Mouse (Mus musculus) CH12.LX (cell line): ENCODE measurements around the gene Myo19.

Experiments
- CHD2 ChIP-seq: IDR thresholded peaks from 2 replicates; pipeline ENCODE4 v1.6.1; 2011; ENCODE audit warnings: low read length, improper control_type of control experiment
- CTCF ChIP-seq, 2 experiments: IDR thresholded peaks in 1 of 2; conservative IDR thresholded peaks in 1 of 2; 2 replicates each; pipeline ENCODE4 v1.5.1; 2011 to 2012; ENCODE audit warnings: low read depth in 2 of 2, low read length in 2 of 2, improper control_type of control experiment in 1 of 2, inconsistent platforms in 1 of 2, mild to moderate bottlenecking in 1 of 2, moderate library complexity in 1 of 2
- ELF1 ChIP-seq: IDR thresholded peaks from 2 replicates; pipeline ENCODE4 v1.6.1; 2014; ENCODE audit warnings: low read depth, mild to moderate bottlenecking, inconsistent platforms, low read length, improper control_type of control experiment
- EP300 ChIP-seq: IDR thresholded peaks from 2 replicates; pipeline ENCODE4 v1.6.1; 2011; ENCODE audit warnings: low read length, improper control_type of control experiment
- IRF4 ChIP-seq: IDR thresholded peaks from 2 replicates; pipeline ENCODE4 v1.6.1; 2014; ENCODE audit warnings: low read depth, mild to moderate bottlenecking, inconsistent platforms, low read length, improper control_type of control experiment
- JUN ChIP-seq: IDR thresholded peaks from 2 replicates; pipeline ENCODE4 v1.6.1; 2011; ENCODE audit warnings: low read depth, mild to moderate bottlenecking, low read length, improper control_type of control experiment, moderate library complexity; ENCODE audit not compliant: insufficient read depth
- MAZ ChIP-seq: IDR thresholded peaks from 2 replicates; pipeline ENCODE4 v1.6.1; 2012; ENCODE audit warnings: low read depth, mild to moderate bottlenecking, inconsistent platforms, low read length, improper control_type of control experiment, moderate library complexity
- MXI1 ChIP-seq: IDR thresholded peaks from 2 replicates; pipeline ENCODE4 v1.6.1; 2011; ENCODE audit warnings: mild to moderate bottlenecking, low read depth, low read length, improper control_type of control experiment
- POLR2AphosphoS2 ChIP-seq: IDR thresholded peaks from 2 replicates; pipeline ENCODE4 v1.6.1; 2011; ENCODE audit warnings: low read depth, low read length, improper control_type of control experiment
- UBTF ChIP-seq: IDR thresholded peaks from 2 replicates; pipeline ENCODE4 v1.6.1; 2012; ENCODE audit warnings: low read depth, mild to moderate bottlenecking, inconsistent platforms, low read length, improper control_type of control experiment, moderate library complexity
- USF1 ChIP-seq: IDR thresholded peaks from 2 replicates; pipeline ENCODE4 v1.6.1; 2014; ENCODE audit warnings: low read depth, mild to moderate bottlenecking, inconsistent platforms, low read length, improper control_type of control experiment
- ZKSCAN1 ChIP-seq: IDR thresholded peaks from 2 replicates; pipeline ENCODE4 v1.6.1; 2012; ENCODE audit warnings: low read depth, inconsistent platforms, low read length, improper control_type of control experiment, borderline replicate concordance

DNA sequence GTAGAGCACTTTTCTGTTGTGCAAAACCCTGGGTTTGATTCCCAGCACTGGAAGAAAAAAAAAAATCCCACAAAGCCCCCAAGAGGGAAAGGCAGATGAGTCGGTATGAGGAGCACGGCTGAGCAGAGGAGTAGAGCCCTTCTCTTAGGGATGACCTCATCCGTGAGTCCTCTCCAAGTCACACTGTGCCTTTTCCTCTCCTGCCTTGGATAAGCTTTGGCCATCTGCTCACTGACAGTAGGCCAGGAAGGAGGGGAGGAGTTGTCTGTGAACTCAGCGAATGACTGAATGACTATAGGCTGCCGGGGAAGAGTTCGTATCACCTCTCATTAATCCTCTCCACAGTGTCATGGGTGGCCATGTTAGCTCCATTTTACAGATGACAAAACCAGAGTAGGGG is 80.8 kb downstream of the Myo19 start:
- TF ChIP-seq CTCF (conservative IDR thresholded peaks at IDR 0.05 in 1 of 2, IDR thresholded peaks at IDR 0.05 in 1 of 2; ENCODE audit: low read depth in 2 of 2, low read length in 2 of 2) (no peak), CHD2 (no peak), POLR2AphosphoS2 (no peak), UBTF (no peak), USF1 (no peak), ELF1 (no peak), IRF4 (no peak), JUN (no peak), MAZ (no peak), ZKSCAN1 (no peak), MXI1 (no peak), EP300 (no peak)
